Mouse (Mus musculus): ENCODE results near the gene Cers1. TPM values are rescaled to one million over a fixed set of nuclear protein-coding genes. Genes with fewer than 3 reads are reported as not detected.
A peak's percentile ranks its signal among the peaks of the same experiment; 100 is the strongest.

Cers1 gene
- polyA plus RNA-seq, 1 experiment: 2.7 TPM

- no peaks in the 10 kb centered on the region for H3K4me1 ChIP-seq (ENCODE audit: control insufficient read depth, insufficient read depth, low read length)
- no peak overlapping the region for H3K4me3 ChIP-seq (replicated peaks; ENCODE audit: extremely low read depth, low read depth, low read length)
- WGBS: 24% methylated on average over 45 of the region's 45 CpGs
- TF ChIP-seq POLR2A (IDR thresholded peaks at IDR 0.05; ENCODE audit: borderline replicate concordance, extremely low read depth, low read depth, low read length) (no peak), CTCF (IDR thresholded peaks at IDR 0.05; ENCODE audit: insufficient read depth, low read length) (no peak)
- DNase-seq: no peak
Measured at GRCm38 (mm10) chr8:70329835-70330740, 14.5 kb downstream of the Cers1 start.

GRCm38 (mm10) chr8:70330741-70331364, 15.3 kb downstream of the Cers1 start:
- Histone ChIP-seq H3K4me3 (replicated peaks; ENCODE audit: extremely low read depth, low read depth, low read length) (no peak overlapping the region), H3K4me1 (ENCODE audit: control insufficient read depth, insufficient read depth, low read length) (no peaks in the 10 kb centered on the region)
- WGBS: 59% methylated on average over 53 of the region's 53 CpGs
- TF ChIP-seq POLR2A (IDR thresholded peaks at IDR 0.05; ENCODE audit: borderline replicate concordance, extremely low read depth, low read depth, low read length): no peak
- no peak for TF ChIP-seq CTCF (IDR thresholded peaks at IDR 0.05; ENCODE audit: insufficient read depth, low read length)
- no peak for DNase-seq

GRCm38 (mm10) chr8:70331526-70331925, 16.0 kb downstream of the Cers1 start:
- DNase-seq: no peak
- no peaks in the 10 kb centered on the region for H3K4me1 ChIP-seq (ENCODE audit: control insufficient read depth, insufficient read depth, low read length)
- no peak overlapping the region for H3K4me3 ChIP-seq (replicated peaks; ENCODE audit: extremely low read depth, low read depth, low read length)
- 90% methylated on average over 19 of the region's 19 CpGs for WGBS
- no peak for TF ChIP-seq POLR2A (IDR thresholded peaks at IDR 0.05; ENCODE audit: borderline replicate concordance, extremely low read depth, low read depth, low read length)
- no peak for TF ChIP-seq CTCF (IDR thresholded peaks at IDR 0.05; ENCODE audit: insufficient read depth, low read length)

GRCm38 (mm10) chr8:70332070-70332877, 16.7 kb downstream of the Cers1 start:
- WGBS: 44% methylated on average over 41 of the region's 41 CpGs
- no peak for TF ChIP-seq POLR2A (IDR thresholded peaks at IDR 0.05; ENCODE audit: borderline replicate concordance, extremely low read depth, low read depth, low read length)
- peak; percentile 43; the same call in 1 of the 2 replicates for TF ChIP-seq CTCF (IDR thresholded peaks at IDR 0.05; ENCODE audit: insufficient read depth, low read length)
- peak; percentile 70 for DNase-seq
- Histone ChIP-seq H3K4me3 (replicated peaks; ENCODE audit: extremely low read depth, low read depth, low read length) (no peak overlapping the region), H3K4me1 (ENCODE audit: control insufficient read depth, insufficient read depth, low read length) (no peaks in the 10 kb centered on the region)

GRCm38 (mm10) chr8:70332878-70333202, 17.3 kb downstream of the Cers1 start:
- 93% methylated on average over 6 of the region's 6 CpGs for WGBS
- no peak for TF ChIP-seq CTCF (IDR thresholded peaks at IDR 0.05; ENCODE audit: insufficient read depth, low read length)
- TF ChIP-seq POLR2A (IDR thresholded peaks at IDR 0.05; ENCODE audit: borderline replicate concordance, extremely low read depth, low read depth, low read length): no peak
- no peak for DNase-seq

GRCm38 (mm10) chr8:70338931-70339330, 23.4 kb downstream of the Cers1 start:
- no peak for DNase-seq
- Histone ChIP-seq H3K4me3 (replicated peaks; ENCODE audit: extremely low read depth, low read depth, low read length) (no peak overlapping the region), H3K4me1 (ENCODE audit: control insufficient read depth, insufficient read depth, low read length) (no peaks in the 10 kb centered on the region)
- TF ChIP-seq POLR2A (IDR thresholded peaks at IDR 0.05; ENCODE audit: borderline replicate concordance, extremely low read depth, low read depth, low read length) (no peak), CTCF (IDR thresholded peaks at IDR 0.05; ENCODE audit: insufficient read depth, low read length) (no peak)
- 87% methylated on average over 7 of the region's 7 CpGs for WGBS

More at GRCm38 (mm10) chr8:70332878-70333202, 17.3 kb downstream of the Cers1 start:
- Histone ChIP-seq H3K4me3 (replicated peaks; ENCODE audit: extremely low read depth, low read depth, low read length) (no peak overlapping the region), H3K4me1 (ENCODE audit: control insufficient read depth, insufficient read depth, low read length) (no peaks in the 10 kb centered on the region)

GRCm38 (mm10) chr8:70340659-70341058, 25.1 kb downstream of the Cers1 start:
- H3K4me1 ChIP-seq (ENCODE audit: control insufficient read depth, insufficient read depth, low read length): no peaks in the 10 kb centered on the region
- no peak overlapping the region for H3K4me3 ChIP-seq (replicated peaks; ENCODE audit: extremely low read depth, low read depth, low read length)
- WGBS: 88% methylated on average over 7 of the region's 7 CpGs
- no peak for DNase-seq
- TF ChIP-seq CTCF (IDR thresholded peaks at IDR 0.05; ENCODE audit: insufficient read depth, low read length): no peak
- TF ChIP-seq POLR2A (IDR thresholded peaks at IDR 0.05; ENCODE audit: borderline replicate concordance, extremely low read depth, low read depth, low read length): no peak

- TF ChIP-seq POLR2A (IDR thresholded peaks at IDR 0.05; ENCODE audit: borderline replicate concordance, extremely low read depth, low read depth, low read length): no peak
- no peak for TF ChIP-seq CTCF (IDR thresholded peaks at IDR 0.05; ENCODE audit: insufficient read depth, low read length)
- Histone ChIP-seq H3K4me3 (replicated peaks; ENCODE audit: extremely low read depth, low read depth, low read length) (no peak overlapping the region), H3K4me1 (ENCODE audit: control insufficient read depth, insufficient read depth, low read length) (no peaks in the 10 kb centered on the region)
- no peak for DNase-seq
- 74% methylated on average over 14 of the region's 14 CpGs for WGBS
Measured at GRCm38 (mm10) chr8:70342007-70342406, 26.4 kb downstream of the Cers1 start.

- TF ChIP-seq POLR2A (IDR thresholded peaks at IDR 0.05; ENCODE audit: borderline replicate concordance, extremely low read depth, low read depth, low read length) (no peak), CTCF (IDR thresholded peaks at IDR 0.05; ENCODE audit: insufficient read depth, low read length) (no peak)
- WGBS: 78% methylated on average over 7 of the region's 7 CpGs
Measured at GRCm38 (mm10) chr8:70343076-70343475, 27.5 kb downstream of the Cers1 start.

More at GRCm38 (mm10) chr8:70343076-70343475, 27.5 kb downstream of the Cers1 start:
- peaks cover 5% of the 10 kb centered on the region for H3K4me1 ChIP-seq (ENCODE audit: control insufficient read depth, insufficient read depth, low read length)
- H3K4me3 ChIP-seq (replicated peaks; ENCODE audit: extremely low read depth, low read depth, low read length): no peak overlapping the region
- no peak for DNase-seq
